Mouse (Mus musculus) CD4-positive helper T cell, adult 2 months (primary cell): Measurements from ENCODE around the gene Nuak2.

ENCODE experiments used
- DNase-seq: peaks from one replicate; pipeline ENCODE4 v3.0.0-alpha.2; 2012; ENCODE audit warnings: low read depth, missing footprints, low spot score

Gene Nuak2

GRCm38 (mm10) chr1:132376211-132377054 lies 60.5 kb downstream of the Nuak2 start:
- no peak for DNase-seq

DNA sequence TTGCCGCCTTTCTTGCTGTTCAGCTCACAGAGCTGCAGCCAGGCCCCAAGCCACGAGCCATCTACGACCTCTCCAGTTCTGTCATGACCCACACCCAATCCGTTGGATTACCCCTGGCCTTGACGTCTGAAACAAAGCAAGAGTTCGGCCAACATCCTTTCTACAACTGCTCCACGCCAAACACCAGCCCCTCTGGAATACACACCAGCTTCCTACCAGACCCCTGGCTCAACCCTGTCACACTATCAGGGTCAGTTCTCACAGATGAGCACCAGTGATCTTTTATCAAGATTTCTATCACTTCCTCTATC lies 61.1 kb downstream of the Nuak2 start:
- DNase-seq = no peak

- DNase-seq = no peak
Observed at GRCm38 (mm10) chr1:132377811-132378210, 61.9 kb downstream of the Nuak2 start.

GRCm38 (mm10) chr1:132380550-132381100 lies 64.7 kb downstream of the Nuak2 start:
- DNase-seq = no peak

- DNase-seq = no peak
Observed at GRCm38 (mm10) chr1:132381929-132382328, 66.0 kb downstream of the Nuak2 start.
